Mouse (Mus musculus): ENCODE results near the gene Foxi3.

Foxi3 gene

DNA sequence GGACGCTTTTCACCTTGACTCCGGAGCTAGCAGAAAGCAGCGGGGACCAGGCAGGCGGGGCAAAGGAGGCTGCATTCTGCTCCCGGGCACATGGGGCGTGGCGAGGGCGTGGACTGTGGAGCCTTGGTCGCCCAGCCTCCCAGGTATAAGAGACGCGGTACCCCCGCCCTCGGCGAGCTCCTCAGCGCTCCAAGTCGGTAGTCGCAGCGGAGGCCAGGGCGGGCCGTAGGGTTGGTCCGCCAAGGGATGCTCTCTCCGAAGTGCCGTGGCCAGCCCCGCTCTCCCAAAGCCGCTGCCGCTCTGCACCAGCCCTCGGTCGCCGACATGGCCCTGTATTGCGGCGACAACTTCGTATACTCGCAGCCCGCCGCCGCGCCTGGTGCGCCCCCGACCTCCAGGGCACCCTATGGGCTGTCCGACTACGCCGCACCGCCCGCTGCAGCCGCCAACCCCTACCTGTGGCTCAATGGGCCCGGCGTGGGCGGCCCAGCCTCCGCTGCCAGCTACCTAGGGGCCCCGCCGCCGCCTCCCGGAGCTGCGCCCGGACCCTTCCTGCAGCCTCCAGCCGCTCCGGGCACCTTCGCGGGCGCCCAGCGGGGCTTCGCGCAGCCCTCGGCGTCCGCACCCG, at the start of gene Foxi3:
Gene Foxi3 (plus strand): TSS at position 247 of the 628 bp plus-strand sequence.
- DNase-seq (ENCODE audit: low read depth, low spot score), result no peak

DNA sequence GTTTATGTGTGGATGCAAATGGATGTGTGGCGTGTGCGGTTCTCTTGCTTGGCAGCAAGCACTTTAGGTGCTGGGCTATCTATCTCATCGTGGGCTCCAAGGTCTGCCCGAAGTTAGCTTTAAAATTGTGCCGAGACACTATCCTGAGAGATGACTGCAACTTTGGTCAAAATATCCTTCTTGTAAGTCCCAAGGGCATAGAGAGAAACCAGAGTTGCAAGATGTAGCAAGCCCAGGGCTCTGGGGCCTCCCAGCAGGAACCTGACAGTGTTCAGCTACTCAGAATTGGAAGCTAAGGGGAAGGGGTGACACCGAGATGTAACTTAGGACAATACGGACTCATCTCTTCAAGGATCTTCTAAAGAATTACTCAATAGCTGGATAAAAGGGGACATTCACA, 46.8 kb upstream of the Foxi3 start:
- no peak for DNase-seq (ENCODE audit: low read depth, low spot score)

DNA sequence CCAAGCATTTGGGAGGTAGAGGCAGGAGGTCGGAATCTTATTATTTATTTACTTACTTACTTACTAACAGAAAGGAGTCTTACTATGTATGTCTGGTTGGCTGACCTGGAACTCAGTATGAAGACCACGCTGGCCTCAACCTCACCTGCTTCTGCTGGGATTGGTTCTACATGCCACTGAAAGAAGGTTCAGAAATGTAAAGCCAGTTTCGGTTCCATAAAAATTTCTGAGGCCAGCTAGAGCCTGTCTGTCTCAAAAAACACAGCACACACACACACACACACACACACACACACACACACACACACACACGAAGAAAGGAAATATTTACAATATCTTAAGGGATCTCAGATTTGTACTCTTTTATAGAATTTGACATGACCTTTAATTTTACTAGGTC, 46.0 kb upstream of the Foxi3 start:
- DNase-seq (ENCODE audit: low read depth, low spot score), result no peak

DNA sequence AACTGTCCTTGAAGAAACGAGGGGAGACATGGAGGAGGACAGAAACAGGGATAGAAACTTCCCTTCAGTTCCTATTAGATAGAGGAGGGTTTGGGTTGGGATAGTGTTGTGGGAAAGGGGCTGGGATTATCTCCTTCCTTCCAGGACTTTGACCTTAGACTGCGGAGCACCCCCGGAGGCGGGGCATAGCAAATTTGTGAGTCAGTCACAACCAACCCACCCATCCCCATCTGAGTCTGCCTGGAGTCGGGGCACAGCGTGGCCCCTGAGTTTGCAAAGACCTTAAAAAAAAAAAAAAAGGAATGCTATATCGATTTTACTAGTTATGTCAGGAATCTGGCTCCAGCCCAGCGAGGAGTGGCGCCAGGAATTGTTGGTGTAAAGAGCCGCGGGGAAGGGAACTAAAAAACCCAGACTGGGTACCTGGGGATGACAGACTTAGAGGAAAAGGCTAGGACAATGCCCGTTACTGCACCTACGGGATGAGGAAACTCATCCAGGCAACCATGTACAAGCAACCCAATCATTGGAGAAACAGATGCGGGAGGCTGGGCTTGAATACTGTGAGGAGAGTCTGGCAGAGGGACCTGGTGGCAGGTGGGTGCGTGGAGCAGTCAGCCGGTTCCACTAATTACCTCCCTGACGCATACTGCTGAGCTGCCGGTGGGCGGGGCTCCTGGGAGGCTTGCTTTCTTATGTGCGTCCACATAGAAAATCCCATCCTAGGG, 44.5 kb upstream of the Foxi3 start:
- DNase-seq (ENCODE audit: low read depth, low spot score), result no peak

DNA sequence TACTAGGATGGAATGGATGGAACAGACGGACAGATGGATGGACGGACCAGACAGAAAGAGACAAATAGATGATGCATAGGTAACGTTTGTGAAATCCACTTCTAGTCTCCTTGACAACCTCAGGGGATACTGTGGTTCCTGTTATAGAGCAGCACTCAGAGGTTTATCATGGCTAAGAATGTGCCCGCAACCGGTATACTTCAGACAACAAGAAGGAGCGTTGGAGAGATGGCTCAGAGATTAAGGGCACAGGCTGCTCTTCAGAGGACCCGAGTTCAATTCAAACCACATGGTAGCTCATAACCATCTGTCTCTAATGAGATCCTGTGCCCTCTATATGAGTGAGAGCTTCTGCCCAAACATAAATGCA, 44.0 kb upstream of the Foxi3 start:
- no peak for DNase-seq (ENCODE audit: low read depth, low spot score)

DNA sequence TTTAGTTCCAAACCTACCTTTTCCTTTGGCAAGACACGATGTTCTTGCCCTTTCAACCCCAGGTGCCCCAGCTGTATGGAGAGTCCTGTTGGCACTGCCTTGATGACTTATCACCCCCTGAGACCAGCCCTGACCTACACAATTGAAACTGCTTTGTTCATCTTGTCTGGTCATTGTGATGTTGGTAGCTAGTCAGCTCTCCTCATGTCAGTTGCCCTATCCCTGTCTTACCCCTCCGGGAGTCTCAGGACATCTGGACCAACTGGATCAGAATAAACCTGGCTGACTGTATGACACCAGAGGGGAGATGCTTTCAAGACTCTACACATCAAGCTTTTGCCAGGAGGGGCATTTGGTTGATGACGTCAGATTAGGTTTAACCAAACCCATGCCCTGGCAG, 37.5 kb upstream of the Foxi3 start, which contains the start of gene Tex37:
Gene Tex37 (minus strand): TSS at position 101 of the 400 bp plus-strand sequence.
- no peak for DNase-seq (ENCODE audit: low read depth, low spot score)

DNA sequence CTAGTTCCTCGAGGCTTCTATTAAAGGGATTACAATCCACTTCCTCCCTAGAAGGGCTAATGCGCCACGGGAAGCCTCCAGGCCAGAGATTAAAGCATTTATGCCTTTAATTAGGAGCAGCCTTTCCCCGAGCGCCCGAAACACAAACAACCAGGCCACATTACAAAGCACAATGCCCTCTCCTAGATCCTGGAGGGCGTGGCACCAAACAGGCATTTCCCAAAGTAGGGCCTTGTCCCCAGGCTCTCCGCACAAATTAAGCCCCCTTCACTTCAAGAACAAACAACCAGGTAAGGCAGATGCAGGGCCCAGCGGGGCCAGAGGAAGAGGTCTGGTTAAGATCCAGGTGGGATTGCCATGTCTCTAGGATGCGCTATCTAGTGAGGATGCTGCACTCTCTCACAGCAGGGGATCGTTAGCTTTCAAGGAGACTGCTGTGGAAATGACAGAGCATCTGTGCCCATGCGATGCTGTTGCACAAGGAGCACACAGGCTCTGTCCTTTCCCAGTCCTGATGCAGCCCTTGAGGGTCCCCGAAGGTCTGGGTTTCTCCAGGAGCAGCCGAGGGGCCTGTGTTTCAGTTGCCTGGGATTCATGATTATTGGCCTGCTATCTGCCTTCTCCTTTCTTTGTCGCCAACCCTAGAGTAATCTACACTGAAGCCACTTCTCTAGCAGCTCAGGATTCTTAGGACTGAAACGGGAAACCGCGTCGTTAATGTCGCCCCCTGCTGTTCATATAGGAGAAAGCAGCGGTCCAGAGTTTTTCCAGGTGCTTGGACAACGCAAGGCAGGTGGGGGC, 34.9 kb upstream of the Foxi3 start:
- DNase-seq (ENCODE audit: low read depth, low spot score), result peak; percentile 3

DNA sequence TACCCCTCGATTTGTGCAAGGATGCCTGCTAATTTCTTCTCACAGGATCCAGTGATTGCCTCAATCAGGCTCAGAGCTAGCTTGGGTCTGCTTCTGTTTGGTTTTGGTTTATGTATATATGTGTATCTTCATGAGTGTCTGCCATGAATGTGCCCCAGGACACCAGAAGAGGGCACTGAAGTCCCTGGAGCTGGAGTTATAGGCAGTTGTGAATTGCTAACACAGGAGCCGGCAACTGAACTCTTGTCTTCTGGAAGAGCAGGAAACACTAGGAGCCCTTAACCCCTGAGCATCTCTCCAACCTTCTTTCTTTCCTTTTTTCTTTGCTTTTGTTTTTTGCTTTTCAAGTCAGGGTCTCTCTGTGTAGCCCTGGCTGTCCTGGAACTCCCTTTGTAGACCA, 24.5 kb upstream of the Foxi3 start:
- DNase-seq (ENCODE audit: low read depth, low spot score), result no peak

DNA sequence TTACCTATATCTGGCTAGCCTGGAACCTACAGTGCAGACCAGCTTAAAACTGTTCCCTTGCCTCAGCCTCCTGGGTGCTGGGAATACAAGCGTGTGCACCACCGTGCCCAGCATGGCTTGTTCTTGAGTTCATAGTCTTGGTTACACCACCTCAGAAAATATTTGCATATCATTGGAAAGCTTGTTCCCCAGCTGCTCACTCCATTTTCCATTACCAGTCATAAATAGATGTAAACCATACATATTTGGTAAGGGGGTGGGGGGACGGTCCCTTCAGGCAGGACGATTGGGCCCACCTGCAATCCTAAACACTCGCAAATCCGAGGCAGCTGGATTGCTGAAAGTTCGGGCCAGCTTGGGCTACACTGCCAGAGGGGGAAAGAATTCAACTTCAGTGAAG, 3.1 kb upstream of the Foxi3 start:
- DNase-seq (ENCODE audit: low read depth, low spot score), result no peak

DNA sequence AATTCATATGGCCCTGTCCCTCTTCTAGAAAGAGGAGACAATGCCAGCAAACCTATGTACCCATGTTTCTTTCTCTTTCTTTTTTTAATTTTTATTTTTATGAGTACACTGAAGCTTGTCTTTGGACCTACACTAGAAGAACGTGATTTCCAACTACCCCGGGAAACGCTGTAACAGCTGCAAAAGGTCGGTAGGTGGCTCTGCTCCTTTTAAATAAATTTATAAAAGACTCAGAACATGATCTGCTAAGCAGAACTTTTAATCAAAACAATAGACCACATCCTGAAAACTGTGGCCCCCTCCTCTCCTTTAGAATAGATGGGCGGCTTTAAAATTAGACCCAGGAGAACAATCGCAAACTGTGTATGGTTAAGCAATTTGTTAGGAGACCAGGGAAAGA, 2.3 kb upstream of the Foxi3 start:
- DNase-seq (ENCODE audit: low read depth, low spot score), result no peak

DNA sequence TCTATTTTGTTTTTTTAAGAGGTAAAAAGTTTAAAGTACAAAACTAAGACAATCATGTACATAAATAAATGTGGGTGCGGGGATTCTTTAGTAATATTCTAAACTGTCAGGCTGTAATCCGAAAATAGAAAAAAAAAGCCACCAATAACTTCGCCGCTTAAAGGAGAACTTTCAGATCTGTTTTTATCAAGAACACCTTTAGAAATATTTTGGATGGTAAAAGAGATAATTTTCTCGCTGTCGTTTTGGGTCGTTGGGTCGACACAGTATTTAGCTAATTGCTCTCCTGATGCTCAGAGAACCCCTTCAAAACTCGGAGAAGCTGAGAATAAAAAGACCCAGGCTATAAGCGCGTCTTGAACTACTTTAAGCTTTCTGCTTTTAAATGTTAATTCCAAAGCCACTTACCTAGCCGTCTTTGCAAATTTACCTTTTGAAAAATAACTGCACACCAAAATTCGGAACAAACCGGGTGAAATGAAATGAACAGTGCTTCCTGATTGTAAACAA, 985 bp upstream of the Foxi3 start:
- no peak for DNase-seq (ENCODE audit: low read depth, low spot score)

DNA sequence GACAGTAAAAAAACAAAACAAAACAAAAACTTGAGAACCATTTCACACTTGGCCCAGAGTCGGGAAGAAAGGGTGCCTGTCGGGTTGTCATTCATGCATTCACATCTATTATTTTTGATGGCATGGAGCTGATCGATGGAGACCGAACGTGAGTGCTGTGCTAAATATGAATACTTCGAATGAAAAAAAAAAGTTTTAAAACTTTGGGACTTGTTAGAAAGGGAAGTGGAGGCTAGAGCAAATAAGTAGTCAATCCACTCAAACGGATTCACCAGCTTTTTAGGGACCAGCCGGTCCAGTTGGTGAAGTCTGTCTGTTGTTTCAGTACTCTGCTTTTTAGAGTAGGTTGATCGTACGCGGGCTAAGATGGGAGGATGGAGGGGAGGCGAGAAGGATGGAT, 490 bp upstream of the Foxi3 start:
- DNase-seq (ENCODE audit: low read depth, low spot score), result no peak

DNA sequence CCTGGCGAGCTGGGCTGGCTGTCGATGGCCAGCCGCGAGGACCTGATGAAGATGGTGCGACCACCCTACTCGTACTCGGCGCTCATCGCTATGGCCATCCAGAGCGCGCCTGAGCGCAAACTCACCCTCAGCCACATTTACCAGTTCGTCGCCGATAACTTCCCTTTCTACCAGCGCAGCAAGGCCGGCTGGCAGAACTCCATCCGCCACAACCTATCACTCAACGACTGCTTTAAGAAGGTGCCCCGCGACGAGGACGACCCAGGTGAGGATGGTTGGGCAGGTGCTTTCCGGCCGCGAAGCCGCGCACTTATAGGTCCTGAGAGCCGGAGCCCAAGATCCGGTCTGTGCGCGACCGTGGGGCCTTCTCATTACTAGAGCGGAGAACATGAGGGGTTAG, 605 bp downstream of the Foxi3 start:
- no peak for DNase-seq (ENCODE audit: low read depth, low spot score)

DNA sequence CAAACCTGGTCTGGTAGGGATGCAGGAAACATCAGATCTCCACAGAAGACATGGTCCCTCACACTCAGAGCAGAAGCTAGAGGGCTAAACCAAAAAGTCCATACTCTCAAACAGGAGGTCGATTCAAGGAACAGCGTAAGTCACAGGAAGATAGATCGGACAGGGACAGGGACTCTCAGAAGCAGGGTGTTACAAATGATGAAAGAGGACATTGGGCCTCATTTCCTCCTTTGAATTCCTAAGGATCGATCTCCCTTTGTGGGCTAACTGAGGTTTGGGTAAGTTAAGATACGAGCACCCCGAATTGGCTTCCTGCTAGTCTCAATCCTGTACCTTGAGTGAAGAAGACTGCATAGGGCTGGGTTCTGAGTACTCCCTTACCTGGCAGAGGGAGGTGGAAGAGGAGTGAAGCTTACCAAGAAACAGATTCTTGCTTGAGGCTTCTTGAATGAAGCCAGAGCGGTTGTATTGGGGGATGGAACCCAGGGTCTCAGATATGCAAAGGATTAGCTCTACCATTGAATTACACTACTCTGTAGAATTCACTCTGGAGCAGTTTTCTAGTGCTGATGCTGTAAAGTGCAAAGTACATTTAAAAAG, 1.1 kb downstream of the Foxi3 start:
- no peak for DNase-seq (ENCODE audit: low read depth, low spot score)

DNA sequence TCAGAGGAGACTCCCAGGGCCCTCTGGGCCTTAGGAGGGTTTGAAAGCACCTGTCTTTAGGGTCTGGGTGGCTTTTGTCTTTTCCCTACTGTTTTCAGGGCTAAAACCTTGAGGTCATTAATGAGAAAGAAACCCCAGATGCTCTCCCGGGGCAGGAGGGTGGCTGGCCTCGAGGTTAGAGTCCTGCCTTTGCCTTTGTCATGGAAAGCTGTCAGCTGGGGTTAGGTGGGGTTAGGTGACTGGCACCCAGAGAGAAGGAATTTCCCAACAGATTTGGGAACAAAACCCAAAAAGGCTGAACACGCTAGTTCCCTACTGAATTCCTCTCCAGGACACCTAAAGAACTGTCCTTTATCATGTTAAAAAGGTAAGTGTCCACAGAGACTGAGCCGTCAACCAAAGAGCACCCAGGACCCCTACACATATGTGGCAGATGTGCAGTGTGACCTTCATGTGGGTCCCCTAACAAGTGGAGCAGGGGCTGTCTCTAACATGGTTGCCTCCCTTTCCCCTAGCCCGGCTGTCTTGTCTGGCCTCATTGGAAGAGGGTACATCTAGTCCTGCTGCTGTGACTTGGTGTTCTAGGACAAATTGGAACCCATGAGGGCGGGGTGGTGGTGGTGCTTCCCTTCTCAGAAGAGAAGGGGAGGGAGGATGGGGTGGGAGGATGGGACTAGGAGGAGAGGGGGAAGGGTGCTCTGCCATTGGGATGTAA, 7.9 kb downstream of the Foxi3 start:
- DNase-seq (ENCODE audit: low read depth, low spot score), result no peak

DNA sequence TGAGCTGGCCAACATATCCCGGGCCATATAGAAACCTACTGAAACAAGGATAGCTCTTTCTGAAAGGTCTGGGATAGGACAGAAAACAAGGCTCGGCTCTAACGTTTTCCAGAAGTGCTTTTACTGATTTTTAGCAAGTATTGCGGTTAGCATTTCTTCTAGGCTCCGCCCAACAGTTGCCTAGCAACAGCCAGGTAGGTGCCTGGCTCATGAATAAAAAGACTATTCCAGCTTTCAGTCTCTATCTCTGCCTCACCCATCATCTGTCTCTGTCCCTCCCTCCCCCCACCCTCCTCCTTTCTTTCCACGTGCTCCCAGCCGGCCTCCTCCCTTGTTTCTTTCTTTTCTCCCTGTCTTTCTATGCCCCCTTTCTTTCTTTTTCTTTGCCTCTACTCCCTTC, 9.4 kb downstream of the Foxi3 start:
- no peak for DNase-seq (ENCODE audit: low read depth, low spot score)

DNA sequence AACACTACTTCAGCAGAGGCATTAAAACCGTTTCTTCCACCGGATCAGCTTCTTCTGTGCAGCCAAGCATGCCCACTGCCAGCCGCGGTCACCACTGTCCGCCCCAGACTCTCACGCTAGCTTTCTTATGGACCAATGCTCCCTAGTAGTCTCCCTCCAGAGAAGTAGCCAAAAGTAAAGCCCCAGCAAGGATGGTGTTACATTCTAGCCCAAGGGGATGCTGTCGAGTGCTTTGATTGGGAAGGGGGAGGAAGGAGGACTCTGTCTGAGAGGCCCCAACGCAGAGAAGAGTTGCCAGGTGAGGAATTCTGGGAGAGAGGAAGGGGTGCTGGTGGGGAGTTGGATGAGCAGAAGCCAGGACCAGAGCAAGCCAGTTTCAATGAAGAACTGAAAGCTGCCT, 11.1 kb downstream of the Foxi3 start:
- no peak for DNase-seq (ENCODE audit: low read depth, low spot score)

DNA sequence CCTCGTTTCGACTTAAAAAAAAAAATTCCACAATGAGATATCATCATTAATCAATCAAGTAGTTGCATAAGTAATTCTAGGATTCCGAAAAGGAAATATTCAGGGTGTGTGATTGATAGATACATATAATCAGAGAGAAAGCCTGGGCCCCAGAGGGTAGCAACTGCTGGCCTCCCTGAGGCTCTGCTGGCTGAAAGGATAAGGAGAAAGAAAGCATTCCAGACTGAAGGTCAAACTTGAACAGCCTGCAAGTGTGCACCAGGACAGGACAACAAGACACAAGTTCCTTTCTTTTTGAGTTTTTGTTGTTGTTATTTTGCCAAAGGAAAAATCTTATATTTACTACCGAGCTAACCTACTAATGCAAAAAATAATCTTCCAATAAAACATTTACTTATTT, 12.0 kb downstream of the Foxi3 start:
- DNase-seq (ENCODE audit: low read depth, low spot score), result no peak

DNA sequence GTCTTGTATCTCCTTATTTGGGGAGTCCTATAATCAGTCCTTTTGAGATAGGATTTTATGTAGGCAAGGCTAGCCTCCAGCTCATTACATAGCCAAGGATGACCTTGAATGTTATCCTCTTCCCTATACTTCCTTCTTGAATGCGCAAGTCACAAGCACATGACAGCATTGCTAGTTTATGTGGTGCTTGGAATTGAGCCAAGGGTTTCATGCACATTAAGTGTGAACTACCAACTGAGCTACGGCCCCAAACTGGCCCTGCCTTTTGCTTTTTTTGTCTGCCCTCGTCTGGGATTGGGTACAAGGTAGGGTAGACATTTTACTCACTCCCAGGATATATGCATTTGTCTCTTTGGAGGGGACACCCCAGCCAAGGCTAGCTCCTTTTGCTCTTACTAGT, 16.7 kb downstream of the Foxi3 start:
- no peak for DNase-seq (ENCODE audit: low read depth, low spot score)

DNA sequence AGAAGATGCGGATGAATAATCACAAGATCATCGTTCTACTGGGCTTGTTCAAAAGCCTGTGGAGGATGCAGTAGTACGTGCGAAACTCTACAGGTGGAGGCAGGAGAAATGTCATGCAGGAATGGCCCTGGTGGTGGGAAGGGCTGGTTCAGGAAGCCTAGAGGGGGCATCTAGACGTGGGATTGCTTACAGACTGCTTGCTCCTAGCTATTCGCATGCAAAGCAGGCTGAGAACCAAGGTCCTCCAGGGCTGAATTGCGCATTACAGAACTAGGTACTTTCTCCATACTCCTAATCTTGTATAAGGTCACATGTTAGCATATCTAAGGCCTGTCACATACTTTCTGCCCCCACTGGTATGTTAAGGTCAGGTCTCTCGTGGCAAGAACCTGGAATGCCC, 24.7 kb downstream of the Foxi3 start:
- DNase-seq (ENCODE audit: low read depth, low spot score), result no peak

DNA sequence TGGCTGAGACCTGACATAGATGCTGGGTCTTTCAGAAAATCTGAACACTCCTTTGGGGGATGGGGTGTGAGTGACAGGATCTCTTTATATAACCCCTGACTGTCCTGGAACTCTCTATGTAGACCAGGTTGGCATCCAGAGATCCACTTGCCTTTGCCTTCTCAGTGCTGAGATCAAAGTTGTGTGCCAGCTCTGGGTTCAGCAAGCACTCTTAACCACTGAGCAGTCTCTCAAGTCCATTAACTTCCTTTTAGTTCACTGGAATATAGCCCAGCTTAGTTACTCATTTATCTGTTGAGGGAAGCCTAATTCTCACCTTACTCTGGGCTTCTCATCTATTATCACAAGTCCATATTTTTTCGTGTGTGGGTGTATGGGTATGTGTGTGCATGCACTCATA, 26.1 kb downstream of the Foxi3 start:
- DNase-seq (ENCODE audit: low read depth, low spot score), result no peak

DNA sequence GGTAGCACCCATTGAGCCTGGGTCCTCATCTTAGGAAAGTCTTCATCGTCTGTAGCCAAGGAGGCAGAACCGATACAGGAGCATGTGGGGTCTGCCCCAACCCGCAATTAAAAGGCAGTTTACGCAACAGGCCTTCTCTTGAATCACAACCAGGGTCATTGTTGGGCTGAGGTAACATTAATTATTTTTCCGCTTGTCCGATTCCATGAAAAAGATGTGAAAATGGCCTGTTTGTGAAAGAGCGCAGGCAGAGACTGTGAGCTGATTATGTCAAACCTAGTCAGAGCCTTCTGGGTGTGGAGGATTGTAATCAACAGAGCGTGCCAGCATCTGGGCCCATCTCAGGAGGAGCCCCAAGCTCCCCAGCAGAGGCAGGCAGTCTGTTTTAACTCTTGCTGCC, 30.4 kb downstream of the Foxi3 start:
- DNase-seq (ENCODE audit: low read depth, low spot score), result no peak
